ENCODE assay signal across 23 mouse cellular contexts in genomic region chr3:142106227-142106626, GRCm38 (mm10).
"Had no signal": no experiment of that assay in that cellular context is flagged by ENCODE, and none has a peak within 500 bp of the region (broad histone marks: within the 10 kb centered on the region; RNA-seq: fewer than 3 reads in every experiment).

No protein-coding gene starts in this region.

- H3K27me3 ChIP-seq: limb, embryonic 15.5 days; liver, embryonic 15.5 days; megakaryocyte, embryonic 14.5 days; midbrain, embryonic 13.5 days; neural tube, embryonic 13.5 days had no signal

- DNase-seq: kidney, adult 18-20 months; kidney, adult 9 months; kidney, postnatal 14 days; kidney, postnatal 4 days; layer of hippocampus, postnatal 36 days; left cerebral cortex, postnatal 4 days; lung, adult 18-20 months; lung, postnatal 14 days; retina, postnatal 1 day; right cerebral cortex, postnatal 4 days; thymus, postnatal 25 days had no signal

- H3K9me3 ChIP-seq: limb, embryonic 15.5 days; liver, embryonic 15.5 days; midbrain, embryonic 10.5 days; midbrain, embryonic 13.5 days; neural tube, embryonic 13.5 days had no signal

- H3K4me2 ChIP-seq: limb, embryonic 12.5 days; limb, embryonic 15.5 days; liver, embryonic 11.5 days; liver, embryonic 15.5 days; midbrain, embryonic 13.5 days; neural tube, embryonic 13.5 days had no signal

- H3K36me3 ChIP-seq: limb, embryonic 12.5 days; limb, embryonic 15.5 days; liver, embryonic 15.5 days; midbrain, embryonic 10.5 days; midbrain, embryonic 13.5 days; neural tube, embryonic 13.5 days had no signal

- ATAC-seq: intestine, embryonic 16.5 days; midbrain, embryonic 13.5 days; midbrain, embryonic 16.5 days had no signal

- H3K4me3 ChIP-seq: limb, embryonic 12.5 days; limb, embryonic 15.5 days; liver, embryonic 15.5 days; megakaryocyte, embryonic 14.5 days; midbrain, embryonic 10.5 days; midbrain, embryonic 13.5 days; myocyte; neural tube, embryonic 13.5 days had no signal

- H3K4me1 ChIP-seq: limb, embryonic 15.5 days; liver, embryonic 15.5 days; megakaryocyte, embryonic 14.5 days; neural tube, embryonic 13.5 days had no signal

- H3K27ac ChIP-seq: limb, embryonic 12.5 days; limb, embryonic 15.5 days; liver, embryonic 15.5 days; midbrain, embryonic 10.5 days; midbrain, embryonic 13.5 days; neural tube, embryonic 13.5 days; stomach, postnatal 0 days had no signal

- H3K9ac ChIP-seq: limb, embryonic 12.5 days; limb, embryonic 15.5 days; liver, embryonic 15.5 days; midbrain, embryonic 13.5 days; neural tube, embryonic 13.5 days had no signal
